Mouse (Mus musculus): Measurements from ENCODE around the gene Iqcb1. TPM values are rescaled to one million over a fixed set of nuclear protein-coding genes. Genes with fewer than 3 reads are reported as not detected.
A peak's percentile ranks its signal among the peaks of the same experiment; 100 is the strongest.
"Not testable (repeated sequence)": the region's sequence is repeated elsewhere in the genome, so short reads cannot be mapped to it uniquely, and the experiment has no call there.

Iqcb1 gene
- total and polyA plus RNA-seq, 3 experiments: 41.0 to 47.7 (median 46.4) TPM

DNA sequence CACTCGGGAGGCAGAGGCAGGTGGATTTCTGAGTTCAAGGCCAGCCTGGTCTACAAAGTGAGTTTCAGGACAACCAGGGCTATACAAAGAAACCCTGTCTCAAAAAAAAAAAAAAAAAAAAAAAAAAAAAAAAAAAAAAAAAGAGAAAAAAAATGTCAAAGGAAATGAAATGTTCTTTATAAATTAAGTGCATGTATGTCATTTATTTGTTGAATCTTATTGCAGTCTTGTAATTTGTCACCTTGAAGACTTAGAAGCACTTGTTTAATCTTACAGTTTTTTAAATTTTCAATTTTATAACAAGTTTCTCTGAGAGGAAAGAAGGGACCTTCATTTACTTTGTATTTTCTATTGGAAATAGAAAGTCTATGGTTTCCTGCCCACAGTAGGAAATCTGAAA is 18.7 kb downstream of the Iqcb1 start:
- TF ChIP-seq ZNF384 (IDR thresholded peaks at IDR 0.05; ENCODE audit: low read depth, low read length): peak; percentile 86
- H3K4me3 ChIP-seq (replicated peaks in 1 of 3; ENCODE audit: low read depth in 2 of 3, low read length in 2 of 3, poor library complexity in 1 of 3); dilution Hi-C loops (cut with MboI; ENCODE audit: extremely low pct_ligation_motif_present, extremely low pct_unique_long_range_greater_than_20kb, low sequenced_read_pairs); H3K27me3 ChIP-seq (replicated peaks); H3K9ac ChIP-seq (ENCODE audit: insufficient read depth, low read depth); H3K79me2 ChIP-seq (replicated peaks; ENCODE audit: control insufficient read depth, extremely low read depth, insufficient read depth, poor library complexity, severe bottlenecking); H3K9me3 ChIP-seq (replicated peaks; ENCODE audit: low read length); H3K4me2 ChIP-seq (ENCODE audit: insufficient read depth, low read depth, poor library complexity, severe bottlenecking); DNase-seq (ENCODE audit: extremely low read depth); H3K27ac ChIP-seq (ENCODE audit: insufficient read depth, low read depth); in situ Hi-C loops (cut with MboI; ENCODE audit: low pct_ligation_motif_present, low pct_unique_long_range_greater_than_20kb, low sequenced_read_pairs): not testable (repeated sequence)
- Histone ChIP-seq H3K4me1 (ENCODE audit: control insufficient read depth in 1 of 2, insufficient read depth in 2 of 2) (peaks cover 0 to 16% of the 10 kb centered on the region in 2 experiments; a peak in 2 of 4 replicates), H3K36me3 (replicated peaks in 1 of 2; ENCODE audit: control insufficient read depth in 1 of 2, insufficient read depth in 1 of 2, low read length in 1 of 2) (peaks cover 14 to 42% of the 10 kb centered on the region in 2 experiments)

- no peak overlapping the region for H3K27ac ChIP-seq (ENCODE audit: insufficient read depth, low read depth)
- DNase-seq (ENCODE audit: extremely low read depth): no peak
- H3K4me3 ChIP-seq (replicated peaks in 1 of 3; ENCODE audit: low read depth in 2 of 3, low read length in 2 of 3, poor library complexity in 1 of 3): no peak overlapping the region
- dilution Hi-C loops (cut with MboI; ENCODE audit: extremely low pct_ligation_motif_present, extremely low pct_unique_long_range_greater_than_20kb, low sequenced_read_pairs): no loop called here
- H3K9ac ChIP-seq (ENCODE audit: insufficient read depth, low read depth): no peak overlapping the region
- no peaks in the 10 kb centered on the region for H3K27me3 ChIP-seq (replicated peaks)
- H3K4me1 ChIP-seq (ENCODE audit: control insufficient read depth in 1 of 2, insufficient read depth in 2 of 2): peaks cover 0 to 19% of the 10 kb centered on the region in 2 experiments; a peak in 2 of 4 replicates
- H3K4me2 ChIP-seq (ENCODE audit: insufficient read depth, low read depth, poor library complexity, severe bottlenecking): no peak overlapping the region
- H3K36me3 ChIP-seq (replicated peaks in 1 of 2; ENCODE audit: control insufficient read depth in 1 of 2, insufficient read depth in 1 of 2, low read length in 1 of 2): peaks cover 7 to 43% of the 10 kb centered on the region in 2 experiments
- TF ChIP-seq ZNF384 (IDR thresholded peaks at IDR 0.05; ENCODE audit: low read depth, low read length) (peak; percentile 88), ZC3H11A (IDR thresholded peaks at IDR 0.05; ENCODE audit: low read depth, low read length) (no peak)
- in situ Hi-C loops (cut with MboI; ENCODE audit: low pct_ligation_motif_present, low pct_unique_long_range_greater_than_20kb, low sequenced_read_pairs): no loop called here
- 0 out of 2 replicates have a peak, but pooled peaks cover 3% of the 10 kb centered on the region for H3K79me2 ChIP-seq (replicated peaks; ENCODE audit: control insufficient read depth, extremely low read depth, insufficient read depth, poor library complexity, severe bottlenecking)
- no peaks in the 10 kb centered on the region for H3K9me3 ChIP-seq (replicated peaks; ENCODE audit: low read length)
Observed at GRCm38 (mm10) chr16:36851202-36851601, 23.0 kb downstream of the Iqcb1 start.

- Histone ChIP-seq H3K9ac (ENCODE audit: insufficient read depth, low read depth) (no peak overlapping the region), H3K36me3 (replicated peaks in 1 of 2; ENCODE audit: control insufficient read depth in 1 of 2, insufficient read depth in 1 of 2, low read length in 1 of 2) (peaks cover 27 to 66% of the 10 kb centered on the region in 2 experiments), H3K9me3 (replicated peaks; ENCODE audit: low read length) (no peaks in the 10 kb centered on the region), H3K4me3 (replicated peaks in 1 of 3; ENCODE audit: low read depth in 2 of 3, low read length in 2 of 3, poor library complexity in 1 of 3) (no peak overlapping the region), H3K79me2 (replicated peaks; ENCODE audit: control insufficient read depth, extremely low read depth, insufficient read depth, poor library complexity, severe bottlenecking) (no peaks in the 10 kb centered on the region), H3K4me2 (ENCODE audit: insufficient read depth, low read depth, poor library complexity, severe bottlenecking) (no peak overlapping the region), H3K27ac (ENCODE audit: insufficient read depth, low read depth) (no peak overlapping the region), H3K4me1 (ENCODE audit: control insufficient read depth in 1 of 2, insufficient read depth in 2 of 2) (no peaks in the 10 kb centered on the region), H3K27me3 (replicated peaks) (no peaks in the 10 kb centered on the region)
- TF ChIP-seq ZMIZ1 (IDR thresholded peaks at IDR 0.05; ENCODE audit: low read depth, low read length) (no peak), RCOR1 (conservative IDR thresholded peaks at IDR 0.05; ENCODE audit: low read depth, low read length) (no peak), USF2 (conservative IDR thresholded peaks at IDR 0.05; ENCODE audit: low read depth, low read length) (no peak), UBTF (IDR thresholded peaks at IDR 0.05; ENCODE audit: low read depth, low read length) (no peak), MAZ (IDR thresholded peaks at IDR 0.05; ENCODE audit: low read depth, low read length) (no peak)
- dilution Hi-C loops (cut with MboI; ENCODE audit: extremely low pct_ligation_motif_present, extremely low pct_unique_long_range_greater_than_20kb, low sequenced_read_pairs) (no loop called here), in situ Hi-C loops (cut with MboI; ENCODE audit: low pct_ligation_motif_present, low pct_unique_long_range_greater_than_20kb, low sequenced_read_pairs) (no loop called here)
- no peak for DNase-seq (ENCODE audit: extremely low read depth)
Observed at GRCm38 (mm10) chr16:36863585-36863984, 35.4 kb downstream of the Iqcb1 start.

Data from CH12.LX (cell line).